22 mouse cellular contexts compared by ENCODE assay signal in genomic region chr13:7233399-7233798, GRCm38 (mm10).
"Had no signal": no experiment of that assay in that cellular context is flagged by ENCODE, and none has a peak within 500 bp of the region (broad histone marks: within the 10 kb centered on the region; RNA-seq: fewer than 3 reads in every experiment).

No protein-coding gene starts in this region.

- H3K4me1 ChIP-seq: liver, embryonic 13.5 days; midbrain, embryonic 12.5 days; neural tube, embryonic 13.5 days had no signal

- H3K9me3 ChIP-seq: liver, embryonic 13.5 days; midbrain, embryonic 12.5 days; neural tube, embryonic 13.5 days had no signal

- H3K9ac ChIP-seq: liver, embryonic 13.5 days; midbrain, embryonic 12.5 days; neural tube, embryonic 13.5 days had no signal

- H3K27ac ChIP-seq: kidney, postnatal 0 days; layer of hippocampus, adult 2 months; left cerebral cortex, adult 2 months; liver, embryonic 13.5 days; midbrain, embryonic 12.5 days; neural tube, embryonic 13.5 days; stomach, postnatal 0 days had no signal

- DNase-seq: kidney, adult 2 months; kidney, postnatal 25 days; layer of hippocampus, adult 9-11 months; layer of hippocampus, postnatal 36 days; liver, embryonic 13.5 days; lung, adult 2 months; lung, postnatal 14 days; lung, postnatal 4 days; right cerebral cortex, adult 18-20 months; right cerebral cortex, postnatal 14 days; right cerebral cortex, postnatal 4 days; thymus, adult 2 months; thymus, postnatal 14 days; thymus, postnatal 4 days had no signal

- H3K36me3 ChIP-seq: liver, embryonic 13.5 days; midbrain, embryonic 12.5 days; neural tube, embryonic 13.5 days had no signal

- H3K4me2 ChIP-seq: liver, embryonic 13.5 days; midbrain, embryonic 12.5 days; neural tube, embryonic 13.5 days had no signal

- ATAC-seq: intestine, postnatal 0 days; midbrain, embryonic 16.5 days had no signal

- H3K27me3 ChIP-seq: liver, embryonic 13.5 days; midbrain, embryonic 12.5 days; neural tube, embryonic 13.5 days had no signal

- H3K4me3 ChIP-seq: layer of hippocampus, adult 2 months; left cerebral cortex, adult 2 months; liver, embryonic 13.5 days; midbrain, embryonic 12.5 days; neural tube, embryonic 13.5 days had no signal
